Mouse (Mus musculus) lung, postnatal 0 days (tissue): Measurements from ENCODE around the gene Exosc2. TPM values are rescaled to one million over a fixed set of nuclear protein-coding genes. Genes with fewer than 3 reads are reported as not detected.
A peak's percentile ranks its signal among the peaks of the same experiment; 100 is the strongest.
"Not testable (repeated sequence)": the region's sequence is repeated elsewhere in the genome, so short reads cannot be mapped to it uniquely, and the experiment has no call there.

Experiments
- ATAC-seq: fragments of 200-750 bp; cut with Nextera tagmentation; 2 replicates; pipeline ENCODE4 v1.8.0; 2017; ENCODE audit warnings: moderate library complexity
- DNase-seq: peaks from one replicate; pipeline ENCODE4 v3.0.0-alpha.2; 2016; ENCODE audit warnings: low spot score
- H3K27ac ChIP-seq: fragments of 300-500 bp; sonication (generic); 2 replicates; pipeline ENCODE4 v1.5.1; 2014; ENCODE audit warnings: antibody characterized with exemption, mild to moderate bottlenecking, low read length, mixed read lengths
- H3K27me3 ChIP-seq: fragments of 300-500 bp; sonication (generic); replicated peaks from 2 replicates; pipeline ENCODE4 v1.6.1; 2014; ENCODE audit warnings: low read length, mixed read lengths; ENCODE audit not compliant: insufficient read depth
- H3K36me3 ChIP-seq: fragments of 300-500 bp; sonication (generic); 2 replicates; pipeline ENCODE4 v1.6.1; 2014; ENCODE audit warnings: low read length, mixed read lengths; ENCODE audit not compliant: insufficient read depth
- H3K4me1 ChIP-seq: fragments of 300-500 bp; sonication (generic); 2 replicates; pipeline ENCODE4 v1.6.1; 2014; ENCODE audit warnings: antibody characterized with exemption, low read depth, low read length, mixed read lengths; ENCODE audit not compliant: insufficient read depth
- H3K4me2 ChIP-seq: fragments of 300-500 bp; sonication (generic); replicated peaks from 2 replicates; pipeline ENCODE4 v1.6.1; 2014; ENCODE audit warnings: low read depth, mild to moderate bottlenecking, low read length, moderate library complexity, mixed read lengths
- H3K4me3 ChIP-seq: fragments of 300-500 bp; sonication (generic); 2 replicates; pipeline ENCODE4 v1.5.1; 2014; ENCODE audit warnings: low read depth, low read length
- H3K9ac ChIP-seq: fragments of 300-500 bp; sonication (generic); replicated peaks from 2 replicates; pipeline ENCODE4 v1.6.1; 2014; ENCODE audit warnings: low read depth, mild to moderate bottlenecking
- H3K9me3 ChIP-seq: fragments of 300-500 bp; sonication (generic); 2 replicates; pipeline ENCODE4 v1.6.1; 2016; ENCODE audit warnings: low read length, mixed read lengths
- CTCF ChIP-seq: IDR thresholded peaks from 2 replicates; pipeline ENCODE4 v1.5.1; 2016; ENCODE audit warnings: antibody characterized with exemption, mild to moderate bottlenecking
- EP300 ChIP-seq: IDR thresholded peaks from 2 replicates; pipeline ENCODE4 v1.6.1; 2016; ENCODE audit warnings: antibody characterized with exemption, mild to moderate bottlenecking, control low read depth
- WGBS: fragments of 180-500 bp; shearing (Covaris S2); extraction: QIAGEN DNeasy Blood & Tissue Kit; methylation state at CpG from one replicate; pipeline ENCODE4 v1.1.7; 2014; 5-methylcytosine and 5-hydroxymethylcytosine counted together
- polyA plus RNA-seq: library from polyadenylated mRNA; unstranded; fragments of >200 nt; fragmentation: Nextera tagmentation; extraction: Ambion mirVana; gene quantifications from 2 replicates; pipeline ENCODE4 v1.2.1, GENCODE M21; 2015

The Exosc2 gene
- polyA plus RNA-seq, 1 experiment from 2014 or later = 17.7 TPM

- Histone ChIP-seq H3K36me3 (no peaks in the 10 kb centered on the region), H3K9ac (no peak overlapping the region), H3K27me3 (no peaks in the 10 kb centered on the region), H3K4me1 (no peaks in the 10 kb centered on the region), H3K4me3 (no peak overlapping the region), H3K9me3 (no peaks in the 10 kb centered on the region), H3K27ac (no peak overlapping the region), H3K4me2 (no peak overlapping the region)
- WGBS = 85% methylated on average over 1 of the region's 1 CpGs
- TF ChIP-seq EP300 (no peak), CTCF (no peak)
- no peak for ATAC-seq
- no peak for DNase-seq
These were observed 6.7 kb upstream of the Exosc2 start for GRCm38 (mm10) chr2:31663804-31664180.

GRCm38 (mm10) chr2:31667332-31667731 lies 3.2 kb upstream of the Exosc2 start:
- H3K36me3 ChIP-seq = no peaks in the 10 kb centered on the region
- DNase-seq (no peak), ATAC-seq (no peak)
- H3K4me3 ChIP-seq = no peak overlapping the region
- no peak overlapping the region for H3K4me2 ChIP-seq
- H3K9ac ChIP-seq = no peak overlapping the region
- no peaks in the 10 kb centered on the region for H3K9me3 ChIP-seq
- H3K27ac ChIP-seq = no peak overlapping the region
- no peaks in the 10 kb centered on the region for H3K27me3 ChIP-seq
- H3K4me1 ChIP-seq = no peaks in the 10 kb centered on the region
- 21% methylated on average over 4 of the region's 4 CpGs for WGBS
- TF ChIP-seq EP300 (no peak), CTCF (peak; percentile 65)

GRCm38 (mm10) chr2:31678641-31679040 lies 8.1 kb downstream of the Exosc2 start:
- no peak for ATAC-seq
- Histone ChIP-seq H3K4me1 (no peaks in the 10 kb centered on the region), H3K4me3 (no peak overlapping the region), H3K27me3 (no peaks in the 10 kb centered on the region), H3K36me3 (peaks cover 16% of the 10 kb centered on the region), H3K9ac (no peak overlapping the region), H3K27ac (no peak overlapping the region), H3K4me2 (no peak overlapping the region), H3K9me3 (no peaks in the 10 kb centered on the region)
- no peak for DNase-seq
- TF ChIP-seq EP300 = no peak
- TF ChIP-seq CTCF = no peak
- WGBS = 93% methylated on average over 6 of the region's 6 CpGs

GRCm38 (mm10) chr2:31681051-31681707 lies 10.7 kb downstream of the Exosc2 start:
- ATAC-seq, H3K27ac ChIP-seq: not testable (repeated sequence)

GRCm38 (mm10) chr2:31681731-31682235 lies 11.3 kb downstream of the Exosc2 start:
- H3K4me1 ChIP-seq = no peaks in the 10 kb centered on the region
- H3K9ac ChIP-seq = no peak overlapping the region
- TF ChIP-seq EP300 (no peak), CTCF (no peak)
- H3K27ac ChIP-seq = no peak overlapping the region
- DNase-seq (no peak), ATAC-seq (no peak)
- no peak overlapping the region for H3K4me3 ChIP-seq
- peaks cover 5% of the 10 kb centered on the region; the same call in 1 of the 2 replicates for H3K36me3 ChIP-seq
- H3K9me3 ChIP-seq = no peaks in the 10 kb centered on the region
- WGBS = 82% methylated on average over 6 of the region's 6 CpGs
- no peak overlapping the region for H3K4me2 ChIP-seq
- H3K27me3 ChIP-seq = no peaks in the 10 kb centered on the region

More at GRCm38 (mm10) chr2:31681051-31681707, 10.7 kb downstream of the Exosc2 start:
- peak; percentile 27; the same call in 1 of the 2 replicates for TF ChIP-seq CTCF
- WGBS = 80% methylated on average over 15 of the region's 15 CpGs
- H3K4me3 ChIP-seq, H3K4me1 ChIP-seq, H3K4me2 ChIP-seq, DNase-seq, H3K27me3 ChIP-seq, H3K36me3 ChIP-seq, H3K9me3 ChIP-seq, H3K9ac ChIP-seq: not testable (repeated sequence)

- H3K9me3 ChIP-seq = no peaks in the 10 kb centered on the region
- WGBS = 31% methylated on average over 2 of the region's 2 CpGs
- TF ChIP-seq CTCF (peak; percentile 87), EP300 (no peak)
- peak; percentile 85 for DNase-seq
- ATAC-seq = no peak
- no peak overlapping the region for H3K27ac ChIP-seq
- no peaks in the 10 kb centered on the region for H3K4me1 ChIP-seq
- H3K4me2 ChIP-seq = no peak overlapping the region
- H3K9ac ChIP-seq = no peak overlapping the region
- H3K27me3 ChIP-seq = no peaks in the 10 kb centered on the region
- H3K4me3 ChIP-seq = no peak overlapping the region
- H3K36me3 ChIP-seq = peaks cover 5% of the 10 kb centered on the region; the same call in 1 of the 2 replicates
These were observed 13.2 kb downstream of the Exosc2 start for GRCm38 (mm10) chr2:31683666-31684065.
